Mouse (Mus musculus) neural tube, embryonic 12.5 days (tissue): ENCODE results near the gene Gabarapl2. TPM values are rescaled to one million over a fixed set of nuclear protein-coding genes. Genes with fewer than 3 reads are reported as not detected.
A peak's percentile ranks its signal among the peaks of the same experiment; 100 is the strongest.
"Not testable (repeated sequence)": the region's sequence is repeated elsewhere in the genome, so short reads cannot be mapped to it uniquely, and the experiment has no call there.

Experiments
- ATAC-seq: fragments of 200-750 bp; cut with Nextera tagmentation; 2 replicates; pipeline ENCODE4 v1.8.0; 2017; ENCODE audit warnings: low read depth, mild to moderate bottlenecking, moderate TSS enrichment, moderate library complexity; ENCODE audit not compliant: low FRiP score
- H3K27ac ChIP-seq: fragments of 300-500 bp; sonication (generic); 2 replicates; pipeline ENCODE4 v1.5.1; 2016
- H3K27me3 ChIP-seq: fragments of 300-500 bp; sonication (generic); replicated peaks from 2 replicates; pipeline ENCODE4 v1.6.1; 2016; ENCODE audit warnings: mild to moderate bottlenecking
- H3K36me3 ChIP-seq: fragments of 300-500 bp; sonication (generic); 2 replicates; pipeline ENCODE4 v1.6.1; 2016; ENCODE audit warnings: mild to moderate bottlenecking
- H3K4me1 ChIP-seq: fragments of 300-500 bp; sonication (generic); 2 replicates; pipeline ENCODE4 v1.6.1; 2016
- H3K4me2 ChIP-seq: fragments of 300-500 bp; sonication (generic); replicated peaks from 2 replicates; pipeline ENCODE4 v1.6.1; 2016; ENCODE audit warnings: mild to moderate bottlenecking
- H3K4me3 ChIP-seq: fragments of 300-500 bp; sonication (generic); 2 replicates; pipeline ENCODE4 v1.5.1; 2016
- H3K9ac ChIP-seq: fragments of 300-500 bp; sonication (generic); 2 replicates; pipeline ENCODE4 v1.6.1; 2016; ENCODE audit warnings: mild to moderate bottlenecking
- H3K9me3 ChIP-seq: fragments of 300-500 bp; sonication (generic); 2 replicates; pipeline ENCODE4 v1.6.1; 2016; ENCODE audit warnings: mild to moderate bottlenecking
- WGBS: fragments of 180-500 bp; shearing (Covaris S2); methylation state at CpG from one replicate; pipeline ENCODE4 v1.1.7; 2016; 5-methylcytosine and 5-hydroxymethylcytosine counted together
- polyA plus RNA-seq: library from polyadenylated mRNA; unstranded; fragments of >200 nt; fragmentation: Nextera tagmentation; extraction: Ambion mirVana; gene quantifications from 2 replicates; pipeline ENCODE4 v1.2.1, GENCODE M21; 2016

Gene Gabarapl2
- polyA plus RNA-seq, 1 experiment from 2014 or later = 381 TPM

DNA sequence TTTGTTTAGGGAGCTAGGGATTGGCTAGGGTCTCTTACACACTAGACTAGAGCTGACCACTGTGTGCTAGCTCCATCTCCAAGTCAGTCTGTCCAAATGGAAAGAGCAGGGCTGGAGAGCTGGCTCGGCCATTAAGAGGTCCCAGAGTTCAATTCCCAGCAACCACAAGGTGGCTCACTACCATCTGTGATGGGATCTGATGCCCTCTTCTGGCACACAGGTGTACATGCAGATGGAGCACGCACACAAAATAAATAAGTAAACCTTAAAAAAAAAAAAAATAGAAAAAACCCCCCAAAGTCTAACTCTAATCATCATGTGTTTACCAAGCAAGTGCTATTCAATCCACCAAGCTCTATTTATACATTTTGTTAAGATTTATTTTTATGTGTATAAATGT, 20.8 kb upstream of the Gabarapl2 start:
- H3K27ac ChIP-seq = no peak overlapping the region

DNA sequence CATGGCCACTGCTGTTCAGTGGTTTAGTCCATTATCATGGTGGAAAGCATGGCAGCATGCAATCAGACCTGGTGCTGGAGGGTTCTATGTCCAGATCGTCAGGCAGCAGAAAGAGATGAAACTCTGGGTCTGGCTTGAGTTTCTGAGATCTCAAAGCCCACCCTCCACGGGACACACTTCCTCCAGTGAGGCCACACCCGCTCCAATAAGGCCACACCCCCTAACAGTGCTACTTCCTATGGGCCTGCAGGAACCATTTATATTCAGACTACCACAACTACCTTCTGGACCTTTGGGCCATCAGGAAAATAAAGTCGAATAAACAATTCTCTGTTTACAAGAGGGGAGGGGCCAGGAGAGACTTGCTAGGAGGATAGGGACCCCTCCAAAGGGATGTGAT, 19.5 kb upstream of the Gabarapl2 start:
- WGBS = 86% methylated on average over 4 of the region's 4 CpGs
- no peak overlapping the region for H3K9ac ChIP-seq

More for the DNA sequence above, 20.8 kb upstream of the Gabarapl2 start:
- WGBS = 82% methylated on average over 2 of the region's 2 CpGs
- H3K36me3 ChIP-seq = peaks cover 4% of the 10 kb centered on the region; the same call in 1 of the 2 replicates
- no peaks in the 10 kb centered on the region for H3K4me1 ChIP-seq
- ATAC-seq = no peak
- no peaks in the 10 kb centered on the region for H3K27me3 ChIP-seq
- H3K9me3 ChIP-seq = no peaks in the 10 kb centered on the region
- no peak overlapping the region for H3K4me3 ChIP-seq
- no peak overlapping the region for H3K4me2 ChIP-seq
- no peak overlapping the region for H3K9ac ChIP-seq

DNA sequence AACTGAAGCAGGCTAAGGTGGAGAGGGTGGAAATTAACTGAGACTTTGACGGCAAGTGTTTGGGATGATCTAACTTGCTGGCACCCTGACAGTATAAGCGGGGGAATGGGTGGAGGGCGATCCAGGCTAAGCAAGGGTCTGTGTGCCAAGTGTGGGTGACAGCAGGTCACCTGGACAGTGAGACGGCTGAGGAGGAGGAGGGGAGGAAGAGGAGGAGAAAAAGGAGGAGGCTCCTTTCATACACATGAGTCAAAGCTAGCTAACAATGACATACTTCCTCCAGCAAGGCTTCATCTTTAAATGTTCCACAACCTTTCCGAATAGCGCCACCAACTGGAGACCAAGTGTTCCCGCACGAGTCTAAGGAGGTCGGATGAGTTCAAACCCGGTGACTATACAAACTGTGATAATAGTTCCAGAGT, 17.1 kb upstream of the Gabarapl2 start:
- H3K36me3 ChIP-seq = no peaks in the 10 kb centered on the region; the same call in 1 of the 2 replicates
- H3K9ac ChIP-seq = no peak overlapping the region
- ATAC-seq = no peak
- no peaks in the 10 kb centered on the region for H3K4me1 ChIP-seq
- H3K4me3 ChIP-seq = no peak overlapping the region
- no peak overlapping the region for H3K27ac ChIP-seq
- no peaks in the 10 kb centered on the region for H3K9me3 ChIP-seq
- H3K4me2 ChIP-seq = no peak overlapping the region
- WGBS = 34% methylated on average over 10 of the region's 10 CpGs
- no peaks in the 10 kb centered on the region for H3K27me3 ChIP-seq

More for the DNA sequence above, 19.5 kb upstream of the Gabarapl2 start:
- Histone ChIP-seq H3K27me3 (no peaks in the 10 kb centered on the region), H3K36me3 (peaks cover 4% of the 10 kb centered on the region; the same call in 1 of the 2 replicates), H3K4me2 (no peak overlapping the region), H3K9me3 (no peaks in the 10 kb centered on the region), H3K4me1 (no peaks in the 10 kb centered on the region), H3K27ac (no peak overlapping the region), H3K4me3 (no peak overlapping the region)
- ATAC-seq = no peak

GRCm38 (mm10) chr8:111924976-111925375, 15.5 kb upstream of the Gabarapl2 start:
- Histone ChIP-seq H3K27ac (no peak overlapping the region), H3K4me2 (no peak overlapping the region)

DNA sequence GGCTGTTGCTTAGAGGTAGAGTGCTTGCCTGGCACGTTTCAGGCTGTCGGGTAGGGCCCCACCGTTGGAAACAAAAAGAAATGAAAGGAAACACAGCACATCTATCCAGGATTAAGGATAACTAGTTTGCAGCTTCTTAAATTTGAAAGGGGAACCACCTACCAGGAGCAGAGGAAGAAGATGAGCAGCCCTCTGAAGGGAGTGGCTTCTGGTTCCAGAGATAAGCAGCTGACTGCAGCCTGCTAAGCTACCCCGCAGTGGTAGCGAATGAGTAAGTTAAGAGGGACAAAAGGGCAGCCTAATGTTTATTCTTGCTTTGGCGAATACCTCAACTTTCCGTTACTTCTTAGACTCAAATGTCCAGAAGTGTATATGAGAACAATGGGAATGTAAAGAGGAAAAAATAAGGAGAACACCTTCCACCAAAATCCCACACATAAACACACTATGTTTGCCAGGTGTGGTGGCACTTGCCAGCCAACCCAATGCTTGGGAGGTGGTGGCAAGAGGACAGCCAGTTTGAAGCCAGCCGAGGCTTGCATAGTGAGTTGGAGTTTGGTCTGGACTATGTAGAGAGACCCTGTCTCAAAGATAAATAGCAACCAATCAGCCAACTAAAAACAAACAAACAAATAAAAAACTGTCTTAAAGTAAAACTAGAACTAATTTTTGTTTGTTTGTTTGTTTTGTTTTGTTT, 10.7 kb upstream of the Gabarapl2 start:
- H3K4me3 ChIP-seq = no peak overlapping the region
- WGBS = 85% methylated on average over 8 of the region's 8 CpGs
- H3K27me3 ChIP-seq = no peaks in the 10 kb centered on the region
- H3K27ac ChIP-seq = no peak overlapping the region
- H3K9me3 ChIP-seq = no peaks in the 10 kb centered on the region
- no peak for ATAC-seq
- no peak overlapping the region for H3K4me2 ChIP-seq
- peaks cover 15% of the 10 kb centered on the region for H3K4me1 ChIP-seq
- no peaks in the 10 kb centered on the region for H3K36me3 ChIP-seq
- H3K9ac ChIP-seq = no peak overlapping the region

More at GRCm38 (mm10) chr8:111924976-111925375, 15.5 kb upstream of the Gabarapl2 start:
- WGBS = 83% methylated on average over 7 of the region's 7 CpGs
- Histone ChIP-seq H3K27me3 (no peaks in the 10 kb centered on the region), H3K36me3 (no peaks in the 10 kb centered on the region), H3K4me1 (no peaks in the 10 kb centered on the region), H3K9me3 (no peaks in the 10 kb centered on the region), H3K9ac (no peak overlapping the region), H3K4me3 (no peak overlapping the region)
- no peak for ATAC-seq

DNA sequence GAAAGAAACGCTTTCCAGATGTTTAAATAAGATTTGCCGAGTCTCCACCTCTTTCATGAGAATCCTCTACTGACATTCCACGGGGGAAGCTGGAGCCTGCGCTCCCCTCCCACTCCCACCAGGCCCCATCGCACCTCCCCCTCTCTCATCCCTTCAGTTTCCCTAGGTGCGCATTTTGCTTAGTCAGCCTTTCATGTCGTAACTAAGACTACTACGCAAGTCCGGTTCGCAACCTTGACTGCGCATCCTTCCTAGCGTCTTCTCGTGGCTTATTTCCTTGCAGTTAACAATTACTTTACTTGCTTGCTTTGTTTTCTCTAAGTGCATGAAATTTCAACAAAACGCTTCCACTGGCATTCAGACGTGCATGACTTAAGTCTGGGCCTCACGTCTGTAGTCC, 8.8 kb upstream of the Gabarapl2 start:
- Histone ChIP-seq H3K9me3 (no peaks in the 10 kb centered on the region), H3K4me1 (peaks cover 15% of the 10 kb centered on the region), H3K9ac (no peak overlapping the region), H3K4me2 (no peak overlapping the region), H3K27ac (no peak overlapping the region), H3K4me3 (no peak overlapping the region), H3K27me3 (no peaks in the 10 kb centered on the region), H3K36me3 (no peaks in the 10 kb centered on the region)
- WGBS = 79% methylated on average over 16 of the region's 16 CpGs
- no peak for ATAC-seq

- H3K4me2 ChIP-seq = peak overlapping the region; percentile 93
- peak; percentile 21; the same call in 1 of the 2 replicates for ATAC-seq
- WGBS = 34% methylated on average over 19 of the region's 19 CpGs
- peaks cover 15% of the 10 kb centered on the region for H3K4me1 ChIP-seq
- no peaks in the 10 kb centered on the region for H3K36me3 ChIP-seq
- no peaks in the 10 kb centered on the region for H3K9me3 ChIP-seq
- peak overlapping the region; percentile 84 for H3K9ac ChIP-seq
- H3K27me3 ChIP-seq = no peaks in the 10 kb centered on the region
- peak overlapping the region; percentile 81 for H3K4me3 ChIP-seq
- 0 out of 2 replicates have a peak overlapping the region, but pooled peaks have one; percentile 81 for H3K27ac ChIP-seq
Measured at GRCm38 (mm10) chr8:111932580-111933336, 7.7 kb upstream of the Gabarapl2 start.

- H3K4me2 ChIP-seq = peak within 1 kb of the TSS; percentile 93
- ATAC-seq = peak; percentile 100
- H3K4me1 ChIP-seq = peaks cover 15% of the 10 kb centered on the region
- no peaks in the 10 kb centered on the region for H3K9me3 ChIP-seq
- H3K36me3 ChIP-seq = no peaks in the 10 kb centered on the region
- no peaks in the 10 kb centered on the region for H3K27me3 ChIP-seq
- peak within 1 kb of the TSS; percentile 84 for H3K9ac ChIP-seq
- H3K4me3 ChIP-seq = peak within 1 kb of the TSS; percentile 81
- peak within 1 kb of the TSS; percentile 81 for H3K27ac ChIP-seq
- WGBS = under 1% methylated on average over 53 of the region's 53 CpGs
Measured at GRCm38 (mm10) chr8:111933348-111934076, 7.0 kb upstream of the Gabarapl2 start, which contains the start of gene Tmem231. Gene Tmem231, minus strand, starts transcription at chr8:111933881.

DNA sequence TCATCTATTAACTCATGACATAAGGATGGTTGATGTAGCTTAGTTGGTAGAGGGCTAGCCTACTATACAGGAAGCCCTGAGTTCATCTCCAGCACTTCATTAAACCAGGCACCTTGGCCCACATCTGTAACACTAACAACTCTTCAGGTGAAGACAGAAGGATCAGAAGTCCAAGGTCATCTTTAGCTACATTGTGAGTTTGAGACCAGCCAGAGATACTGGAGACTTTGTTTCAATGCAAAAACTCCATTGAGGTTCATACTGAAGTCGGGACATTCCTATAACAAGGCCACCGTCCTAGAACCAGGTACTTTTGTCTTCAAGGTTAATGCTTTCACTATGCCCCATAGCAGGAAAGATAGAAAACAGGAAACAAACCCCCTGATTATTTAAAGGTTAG, 6.3 kb upstream of the Gabarapl2 start:
- no peaks in the 10 kb centered on the region for H3K9me3 ChIP-seq
- H3K27me3 ChIP-seq = no peaks in the 10 kb centered on the region
- no peak; the same call in 1 of the 2 replicates for ATAC-seq
- H3K4me1 ChIP-seq = peaks cover 15% of the 10 kb centered on the region
- H3K4me3 ChIP-seq = no peak overlapping the region
- no peak overlapping the region for H3K27ac ChIP-seq
- WGBS = 84% methylated on average over 2 of the region's 2 CpGs
- peak overlapping the region; percentile 93; the same call in 1 of the 2 replicates for H3K4me2 ChIP-seq
- H3K36me3 ChIP-seq = no peaks in the 10 kb centered on the region
- H3K9ac ChIP-seq = no peak overlapping the region

- no peak overlapping the region for H3K4me3 ChIP-seq
- H3K4me1 ChIP-seq = peaks cover 27% of the 10 kb centered on the region
- no peak overlapping the region for H3K27ac ChIP-seq
- no peak overlapping the region for H3K9ac ChIP-seq
- H3K9me3 ChIP-seq = no peaks in the 10 kb centered on the region
- no peak for ATAC-seq
- H3K4me2 ChIP-seq = no peak overlapping the region
- H3K36me3 ChIP-seq = no peaks in the 10 kb centered on the region
- H3K27me3 ChIP-seq = no peaks in the 10 kb centered on the region
- WGBS = 77% methylated on average over 3 of the region's 3 CpGs
Measured at GRCm38 (mm10) chr8:111937184-111937583, 3.3 kb upstream of the Gabarapl2 start.

DNA sequence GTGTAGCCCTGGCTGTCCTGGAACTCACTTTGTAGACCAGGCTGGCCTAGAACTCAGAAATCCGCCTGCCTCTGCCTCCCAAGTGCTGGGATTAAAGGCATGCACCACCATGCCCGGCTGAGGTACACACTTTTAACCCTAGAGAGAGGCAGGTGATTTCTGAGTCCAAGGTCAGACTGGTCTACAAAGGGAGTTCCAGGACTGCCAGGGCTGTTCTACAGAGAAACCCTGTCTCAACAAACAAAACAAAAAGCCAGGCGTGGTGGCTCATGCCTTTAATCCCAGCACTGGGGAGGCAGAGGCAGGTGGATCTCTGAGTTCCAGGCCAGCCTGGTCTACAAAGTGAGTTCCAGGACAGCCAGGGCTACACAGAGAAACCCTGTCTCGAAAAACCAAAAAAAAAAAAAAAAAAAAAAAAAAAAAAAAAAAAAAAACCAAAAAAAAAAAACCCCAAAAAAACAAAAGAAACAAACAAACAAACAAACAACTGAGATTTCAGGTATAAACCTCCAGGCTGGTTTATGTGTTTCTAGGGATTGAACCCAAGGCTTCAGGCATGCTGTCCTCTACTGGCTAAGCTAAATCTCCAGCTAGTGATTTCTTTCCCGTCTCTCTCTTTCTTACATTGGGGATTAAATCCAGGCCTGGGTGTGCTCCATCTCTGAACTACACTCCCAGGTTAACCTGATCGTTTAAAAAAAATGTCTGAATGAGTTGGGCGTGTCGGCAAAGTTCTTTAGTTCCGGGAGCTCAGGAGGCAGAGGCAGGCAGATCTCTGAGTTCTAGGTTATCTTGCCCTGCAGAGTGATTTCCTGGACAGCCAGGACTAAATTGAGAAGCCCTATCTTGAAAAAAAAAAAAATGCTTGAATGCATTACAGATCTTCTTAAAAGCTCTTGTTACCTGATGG, 2.2 kb upstream of the Gabarapl2 start:
- not testable (repeated sequence) for H3K4me2 ChIP-seq, ATAC-seq, H3K27me3 ChIP-seq, H3K4me3 ChIP-seq, H3K9ac ChIP-seq, H3K9me3 ChIP-seq, H3K27ac ChIP-seq
- peaks cover 11% of the 10 kb centered on the region for H3K36me3 ChIP-seq
- peaks cover 17% of the 10 kb centered on the region for H3K4me1 ChIP-seq
- 88% methylated on average over 9 of the region's 9 CpGs for WGBS
